Mouse (Mus musculus) stomach, embryonic 16.5 days (tissue): ENCODE measurements around the gene Wfdc2. TPM values are rescaled to one million over a fixed set of nuclear protein-coding genes. Genes with fewer than 3 reads are reported as not detected.

Source experiments
- ATAC-seq: fragments of 200-750 bp; cut with Nextera tagmentation; 2 replicates; pipeline ENCODE4 v1.8.0; 2017; ENCODE audit warnings: moderate number of reproducible peaks, moderate TSS enrichment; ENCODE audit not compliant: insufficient read depth, low FRiP score
- H3K27ac ChIP-seq: fragments of 300-500 bp; sonication (generic); 2 replicates; pipeline ENCODE4 v1.5.1; 2014; ENCODE audit warnings: low read length
- H3K27me3 ChIP-seq: fragments of 300-500 bp; sonication (generic); 2 replicates; pipeline ENCODE4 v1.6.1; 2014; ENCODE audit warnings: low read length, control low read depth, mixed read lengths; ENCODE audit not compliant: control insufficient read depth, insufficient read depth
- H3K36me3 ChIP-seq: fragments of 300-500 bp; sonication (generic); 2 replicates; pipeline ENCODE4 v1.6.1; 2014; ENCODE audit warnings: low read length; ENCODE audit not compliant: control insufficient read depth, insufficient read depth
- H3K4me1 ChIP-seq: fragments of 300-500 bp; sonication (generic); 2 replicates; pipeline ENCODE4 v1.6.1; 2014; ENCODE audit warnings: low read length, control low read depth, mixed read lengths; ENCODE audit not compliant: control insufficient read depth, insufficient read depth
- H3K4me2 ChIP-seq: fragments of 300-500 bp; sonication (generic); 2 replicates; pipeline ENCODE4 v1.6.1; 2014; ENCODE audit warnings: low read depth, low read length, mixed read lengths
- H3K4me3 ChIP-seq: fragments of 300-500 bp; sonication (generic); replicated peaks from 2 replicates; pipeline ENCODE4 v1.5.1; 2014; ENCODE audit warnings: mild to moderate bottlenecking, low read length
- H3K9ac ChIP-seq: fragments of 300-500 bp; sonication (generic); 2 replicates; pipeline ENCODE4 v1.6.1; 2014; ENCODE audit warnings: low read length
- H3K9me3 ChIP-seq: fragments of 300-500 bp; sonication (generic); replicated peaks from 2 replicates; pipeline ENCODE4 v1.6.1; 2016; ENCODE audit warnings: low read length, control low read depth; ENCODE audit not compliant: control insufficient read depth
- WGBS: fragments of 180-500 bp; shearing (Covaris S2); extraction: QIAGEN DNeasy Blood & Tissue Kit; methylation state at CpG from one replicate; pipeline ENCODE4 v1.1.7; 2014; 5-methylcytosine and 5-hydroxymethylcytosine counted together
- polyA plus RNA-seq: library from polyadenylated mRNA; unstranded; fragments of >200 nt; fragmentation: Nextera tagmentation; extraction: Ambion mirVana; gene quantifications from 2 replicates; pipeline ENCODE4 v1.2.1, GENCODE M21; 2015

Gene Wfdc2
- polyA plus RNA-seq, 1 experiment from 2014 or later, result 155 TPM

GRCm38 (mm10) chr2:164542132-164542531 lies 20.1 kb upstream of the Wfdc2 start:
- no peaks in the 10 kb centered on the region for H3K36me3 ChIP-seq
- WGBS, result 49% methylated on average over 5 of the region's 5 CpGs
- H3K4me3 ChIP-seq, result no peak overlapping the region
- H3K27me3 ChIP-seq, result no peaks in the 10 kb centered on the region
- H3K4me1 ChIP-seq, result peaks cover 19% of the 10 kb centered on the region
- 0 out of 2 replicates have a peak, but pooled peaks have one; percentile 10 for ATAC-seq
- no peak overlapping the region for H3K9ac ChIP-seq
- H3K27ac ChIP-seq, result peak overlapping the region; percentile 43; the same call in 1 of the 2 replicates
- H3K4me2 ChIP-seq, result no peak overlapping the region
- no peaks in the 10 kb centered on the region for H3K9me3 ChIP-seq

DNA sequence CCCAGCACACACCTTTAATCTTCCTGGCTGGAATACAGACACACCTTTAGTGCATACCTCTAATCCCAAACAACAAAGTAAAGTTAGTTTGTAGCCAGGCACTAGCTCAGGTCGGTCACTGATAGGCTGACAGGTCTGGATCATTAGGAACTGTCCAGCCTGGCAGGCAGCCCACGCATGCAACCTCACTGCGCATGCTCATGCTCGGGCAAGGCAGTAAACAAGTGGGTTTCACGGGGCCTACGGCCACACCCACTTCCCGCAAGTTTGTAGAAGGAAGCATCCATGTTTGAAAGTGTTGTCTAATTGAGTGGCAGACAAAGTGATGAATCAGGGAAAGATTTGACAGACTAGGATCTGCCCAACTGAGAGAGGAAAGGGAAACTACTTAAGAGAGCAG lies 19.6 kb upstream of the Wfdc2 start:
- 75% methylated on average over 7 of the region's 7 CpGs for WGBS

DNA sequence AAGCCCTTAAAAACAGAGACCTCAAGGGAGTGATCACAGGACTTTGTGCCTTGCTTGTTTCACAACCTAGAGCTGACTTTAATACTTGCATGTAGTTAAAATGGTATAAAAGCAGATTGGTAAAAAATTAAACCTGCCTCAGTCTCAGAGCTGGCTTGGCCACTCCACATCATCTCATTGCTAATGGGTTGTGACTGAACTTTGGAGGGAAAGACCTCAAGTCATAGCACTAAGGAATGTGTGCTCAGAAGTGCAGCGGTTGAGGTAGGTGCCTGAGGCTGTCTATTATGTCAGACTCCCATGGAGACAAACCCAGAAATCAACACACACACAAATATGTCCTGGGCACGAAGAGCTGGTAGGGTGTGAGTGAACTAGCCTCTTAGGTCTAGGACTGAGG lies 18.5 kb upstream of the Wfdc2 start:
- Histone ChIP-seq H3K4me2 (no peak overlapping the region), H3K27ac (no peak overlapping the region), H3K27me3 (no peaks in the 10 kb centered on the region), H3K4me1 (peaks cover 22% of the 10 kb centered on the region), H3K36me3 (no peaks in the 10 kb centered on the region), H3K9me3 (no peaks in the 10 kb centered on the region), H3K4me3 (no peak overlapping the region), H3K9ac (no peak overlapping the region)
- 70% methylated on average over 2 of the region's 2 CpGs for WGBS
- ATAC-seq, result no peak

More for the DNA sequence above, 19.6 kb upstream of the Wfdc2 start:
- Histone ChIP-seq H3K36me3 (no peaks in the 10 kb centered on the region), H3K4me2 (no peak overlapping the region), H3K9me3 (no peaks in the 10 kb centered on the region), H3K9ac (no peak overlapping the region), H3K4me1 (peaks cover 19% of the 10 kb centered on the region), H3K4me3 (no peak overlapping the region), H3K27ac (no peak overlapping the region; the same call in 1 of the 2 replicates), H3K27me3 (no peaks in the 10 kb centered on the region)
- no peak for ATAC-seq

DNA sequence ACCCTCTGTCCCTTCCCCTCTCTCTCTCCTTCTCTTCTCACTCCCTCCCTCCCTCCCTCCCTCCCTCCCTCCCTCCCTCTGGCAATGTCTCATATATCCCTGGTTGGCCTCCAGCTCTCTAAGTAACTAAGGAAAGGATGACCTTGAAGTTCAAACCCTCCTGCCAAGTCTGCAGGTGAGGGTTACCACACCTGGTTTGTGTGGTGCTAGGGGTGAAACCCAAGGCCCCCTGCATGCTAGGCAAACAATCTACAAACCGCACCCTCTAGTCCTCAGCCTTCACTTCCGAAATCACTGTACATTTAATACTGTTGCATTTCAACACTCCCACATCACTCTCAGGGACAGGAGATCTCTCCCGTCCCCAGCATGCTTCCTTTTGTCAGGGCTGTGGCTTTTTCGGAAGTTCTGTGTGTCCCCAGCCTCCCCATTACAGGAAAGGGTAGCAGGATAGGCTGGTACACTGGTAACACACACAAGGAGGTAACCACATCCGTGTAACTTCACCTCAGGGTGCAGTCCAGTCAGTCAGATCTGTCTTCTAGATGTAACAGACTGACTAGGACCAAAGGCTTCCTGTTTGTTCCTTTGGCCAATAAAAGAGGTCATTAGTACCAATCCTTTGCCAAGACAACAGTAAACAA lies 17.6 kb upstream of the Wfdc2 start:
- peaks cover 25% of the 10 kb centered on the region for H3K4me1 ChIP-seq
- H3K36me3 ChIP-seq, result no peaks in the 10 kb centered on the region
- 0 out of 2 replicates have a peak, but pooled peaks have one; percentile 14 for ATAC-seq
- WGBS, result 32% methylated on average over 5 of the region's 5 CpGs
- H3K27ac ChIP-seq, result peak overlapping the region; percentile 0
- no peak overlapping the region for H3K4me2 ChIP-seq
- no peak overlapping the region for H3K9ac ChIP-seq
- H3K4me3 ChIP-seq, result no peak overlapping the region
- H3K27me3 ChIP-seq, result no peaks in the 10 kb centered on the region
- no peaks in the 10 kb centered on the region for H3K9me3 ChIP-seq

- Histone ChIP-seq H3K4me1 (peaks cover 6% of the 10 kb centered on the region; the same call in 1 of the 2 replicates), H3K4me3 (no peak overlapping the region), H3K27ac (peak overlapping the region; percentile 18; the same call in 1 of the 2 replicates), H3K36me3 (no peaks in the 10 kb centered on the region), H3K27me3 (no peaks in the 10 kb centered on the region), H3K4me2 (no peak overlapping the region), H3K9me3 (no peaks in the 10 kb centered on the region), H3K9ac (no peak overlapping the region)
- WGBS, result 32% methylated on average over 4 of the region's 4 CpGs
- ATAC-seq, result peak; percentile 54; the same call in 1 of the 2 replicates
These were observed 12.9 kb upstream of the Wfdc2 start for GRCm38 (mm10) chr2:164549338-164549737.

GRCm38 (mm10) chr2:164549963-164550894 lies 12.0 kb upstream of the Wfdc2 start:
- Histone ChIP-seq H3K9me3 (no peaks in the 10 kb centered on the region), H3K9ac (no peak overlapping the region), H3K36me3 (no peaks in the 10 kb centered on the region), H3K4me1 (peaks cover 6% of the 10 kb centered on the region; the same call in 1 of the 2 replicates), H3K27ac (no peak overlapping the region), H3K4me2 (no peak overlapping the region), H3K4me3 (no peak overlapping the region), H3K27me3 (no peaks in the 10 kb centered on the region)
- no peak for ATAC-seq
- 32% methylated on average over 10 of the region's 10 CpGs for WGBS

- H3K27me3 ChIP-seq, result no peaks in the 10 kb centered on the region
- H3K4me3 ChIP-seq, result no peak overlapping the region
- H3K4me2 ChIP-seq, result no peak overlapping the region
- no peaks in the 10 kb centered on the region for H3K36me3 ChIP-seq
- H3K4me1 ChIP-seq, result peaks cover 6% of the 10 kb centered on the region; the same call in 1 of the 2 replicates
- no peak for ATAC-seq
- no peak overlapping the region for H3K9ac ChIP-seq
- WGBS, result 73% methylated on average over 2 of the region's 2 CpGs
- H3K27ac ChIP-seq, result no peak overlapping the region
- H3K9me3 ChIP-seq, result no peaks in the 10 kb centered on the region
These were observed 11.3 kb upstream of the Wfdc2 start for GRCm38 (mm10) chr2:164550895-164551269.

DNA sequence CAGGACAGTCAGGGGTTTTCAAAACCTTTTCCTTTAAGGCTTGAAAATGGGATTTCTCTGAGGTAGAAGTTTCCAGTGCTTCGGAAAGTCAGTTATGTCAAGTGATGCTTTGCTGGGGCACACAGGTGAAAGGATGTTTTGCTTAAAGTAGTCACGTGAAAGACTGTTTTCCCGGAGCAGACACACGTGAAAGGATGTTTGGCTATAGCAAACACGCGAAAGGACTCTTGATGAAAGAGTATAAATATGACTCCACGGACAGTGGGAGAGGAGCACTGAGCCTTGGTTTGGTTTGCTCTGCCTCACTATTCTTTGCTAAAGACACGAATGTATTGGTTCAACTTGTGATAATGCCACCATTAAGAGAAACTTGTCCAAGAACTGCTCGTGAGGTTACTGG lies 10.7 kb upstream of the Wfdc2 start:
- Histone ChIP-seq H3K9me3 (no peaks in the 10 kb centered on the region), H3K9ac (no peak overlapping the region), H3K36me3 (no peaks in the 10 kb centered on the region), H3K27me3 (no peaks in the 10 kb centered on the region), H3K27ac (no peak overlapping the region), H3K4me2 (no peak overlapping the region), H3K4me1 (peaks cover 6% of the 10 kb centered on the region; the same call in 1 of the 2 replicates), H3K4me3 (no peak overlapping the region)
- ATAC-seq, result no peak
- WGBS, result 83% methylated on average over 9 of the region's 9 CpGs

- Histone ChIP-seq H3K4me3 (no peak overlapping the region), H3K4me2 (0 out of 2 replicates have a peak overlapping the region, but pooled peaks have one; percentile 0), H3K4me1 (peaks cover 14% of the 10 kb centered on the region; the same call in 1 of the 2 replicates), H3K9ac (no peak overlapping the region), H3K9me3 (no peaks in the 10 kb centered on the region), H3K36me3 (no peaks in the 10 kb centered on the region), H3K27ac (peak overlapping the region; percentile 81), H3K27me3 (no peaks in the 10 kb centered on the region)
- 66% methylated on average over 8 of the region's 8 CpGs for WGBS
- ATAC-seq, result no peak
These were observed 3.8 kb upstream of the Wfdc2 start for GRCm38 (mm10) chr2:164558426-164558825.
